Mouse (Mus musculus): ENCODE measurements around the gene Kifap3. TPM values are rescaled to one million over a fixed set of nuclear protein-coding genes. Genes with fewer than 3 reads are reported as not detected.
A peak's percentile ranks its signal among the peaks of the same experiment; 100 is the strongest.

The Kifap3 gene
- total RNA-seq, 2 experiments from 2014 or later: 183 to 193 TPM

DNA sequence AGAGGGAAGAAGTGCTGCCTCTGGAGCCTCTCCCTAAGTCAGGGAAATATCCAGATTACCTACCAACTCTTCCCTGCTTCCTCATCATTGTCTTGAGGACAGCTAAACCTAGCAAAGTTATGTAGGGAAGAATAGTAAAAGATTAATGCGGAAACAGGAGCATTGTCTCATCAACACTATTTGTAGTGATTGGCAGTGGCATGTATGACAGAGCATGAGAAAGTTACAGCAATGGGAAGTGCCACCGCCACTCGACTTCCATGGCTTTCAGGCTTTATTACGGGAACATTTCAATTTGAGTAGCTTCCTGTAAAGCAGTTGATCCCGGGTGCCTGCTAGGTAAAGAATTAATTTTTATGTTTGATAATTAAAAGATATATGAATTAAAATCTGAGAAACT lies 113.9 kb downstream of the Kifap3 start:
- no peak for DNase-seq (ENCODE audit: extremely low spot score in 1 of 2, low spot score in 1 of 2)

DNA sequence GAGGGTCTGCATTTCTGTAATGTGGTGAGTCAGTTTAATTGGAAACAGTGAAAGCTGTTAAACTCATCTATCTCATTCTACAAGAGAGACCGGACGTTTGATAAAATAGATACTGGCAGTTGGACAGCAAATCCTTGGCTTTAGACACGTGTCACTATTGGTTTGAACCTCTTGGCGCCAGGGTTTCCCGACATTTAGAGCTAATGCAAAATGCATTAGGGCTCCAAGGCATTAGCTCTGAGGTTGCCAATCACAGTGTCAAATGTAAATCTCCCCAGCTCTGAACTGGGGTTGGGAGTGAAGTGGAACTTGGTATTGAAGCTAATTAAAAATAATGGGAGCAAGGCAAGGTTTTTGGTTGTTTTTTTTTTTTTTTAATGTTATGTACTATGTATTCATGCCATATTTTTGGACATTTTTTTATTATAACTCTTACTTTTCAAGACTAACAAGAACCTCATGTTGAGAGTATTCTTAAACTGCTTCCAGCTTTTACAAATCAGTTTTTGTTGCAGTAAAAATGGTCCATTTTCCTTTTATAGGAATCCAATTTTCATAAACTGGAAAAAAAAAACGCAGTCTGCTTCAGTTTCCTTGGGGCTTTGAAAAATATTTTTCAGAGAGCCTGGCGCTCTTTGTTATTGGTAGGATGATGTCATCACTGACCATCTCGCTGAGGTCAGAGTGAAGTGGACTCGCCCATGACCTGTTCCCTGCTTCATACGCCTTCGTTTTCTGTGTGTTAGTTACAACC lies 114.6 kb downstream of the Kifap3 start:
- no peak for DNase-seq (ENCODE audit: extremely low spot score in 1 of 2, low spot score in 1 of 2)

DNA sequence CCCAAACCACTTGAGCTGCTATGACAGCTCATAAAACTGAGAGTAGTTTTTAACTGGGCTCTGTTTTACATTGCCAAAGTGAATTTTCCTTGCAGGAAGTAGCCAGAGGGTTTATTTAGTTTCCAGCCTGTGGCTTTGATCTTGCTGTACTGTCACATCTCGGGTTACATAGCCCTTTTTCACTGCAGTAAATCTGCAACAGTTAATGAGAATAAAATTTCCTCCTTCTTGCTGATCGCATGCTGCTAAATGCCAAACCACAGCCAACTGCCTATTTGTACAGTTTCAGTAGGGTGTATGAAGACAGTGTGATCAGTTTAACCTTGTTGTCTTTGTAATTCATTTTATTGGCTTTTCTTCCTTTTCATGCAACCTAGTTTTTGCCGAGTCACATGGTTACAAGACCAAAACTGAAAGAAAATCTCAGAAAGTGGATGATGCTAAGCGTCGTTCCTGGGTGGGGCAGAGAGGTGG lies 118.9 kb downstream of the Kifap3 start:
- no peak for DNase-seq (ENCODE audit: extremely low spot score in 1 of 2, low spot score in 1 of 2)

DNA sequence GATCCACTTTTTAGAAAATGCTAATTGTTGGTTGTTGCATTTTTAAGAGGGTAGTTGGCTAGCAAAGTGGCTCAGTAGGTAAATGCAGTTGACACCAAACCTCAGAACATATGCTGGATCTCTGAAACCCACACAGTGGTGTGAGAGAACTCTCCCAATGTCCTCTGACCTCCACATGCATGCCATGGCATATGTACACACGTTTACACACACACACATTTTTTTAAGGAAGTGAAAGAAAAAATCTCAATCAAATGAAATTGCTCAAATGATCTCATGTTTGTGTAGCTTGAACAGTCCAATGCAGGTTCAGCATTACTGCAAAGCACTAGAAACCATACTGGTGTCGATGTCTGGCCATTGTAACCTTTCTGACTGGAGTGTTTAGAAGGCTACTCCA lies 120.2 kb downstream of the Kifap3 start:
- DNase-seq (ENCODE audit: extremely low spot score in 1 of 2, low spot score in 1 of 2): no peak

DNA sequence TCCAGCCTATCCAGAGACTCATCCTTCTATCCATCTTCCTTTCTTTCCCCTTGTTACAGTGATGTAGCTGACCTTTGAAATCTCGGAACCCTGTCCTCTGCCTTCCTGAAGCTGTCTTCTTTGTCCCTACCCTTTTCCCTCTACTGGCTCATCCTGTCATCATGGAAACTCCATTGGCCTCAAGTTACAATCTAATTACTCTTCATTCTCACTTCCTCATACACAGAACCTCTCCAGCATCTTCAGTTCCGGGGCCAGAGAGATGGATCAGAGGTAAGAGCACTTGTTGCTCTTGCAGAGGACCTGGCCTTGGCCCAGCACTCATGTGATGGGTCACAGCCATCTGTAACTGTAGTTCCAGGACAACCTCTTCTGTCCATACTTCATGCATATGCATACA lies 120.8 kb downstream of the Kifap3 start:
- DNase-seq (ENCODE audit: extremely low spot score in 1 of 2, low spot score in 1 of 2): no peak

DNA sequence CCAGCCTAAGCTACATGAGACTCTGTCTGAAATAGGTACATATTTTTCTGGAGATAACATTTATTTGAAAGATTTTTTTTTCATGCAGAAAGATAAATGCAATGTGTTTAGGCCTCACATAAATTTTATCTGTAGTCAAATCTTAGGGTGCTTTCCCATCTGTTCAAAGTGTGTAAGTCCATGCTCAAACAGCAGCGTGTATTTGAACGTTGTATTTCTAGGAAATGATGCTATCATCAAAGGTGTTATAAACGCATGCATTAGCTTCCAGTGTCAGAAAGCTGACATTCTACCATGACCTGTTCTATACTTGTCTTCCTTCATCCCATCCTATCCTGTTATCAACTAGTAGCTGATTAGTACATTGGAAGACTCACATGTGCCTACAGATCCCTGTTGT lies 124.0 kb downstream of the Kifap3 start:
- DNase-seq (ENCODE audit: extremely low spot score in 1 of 2, low spot score in 1 of 2): no peak

DNA sequence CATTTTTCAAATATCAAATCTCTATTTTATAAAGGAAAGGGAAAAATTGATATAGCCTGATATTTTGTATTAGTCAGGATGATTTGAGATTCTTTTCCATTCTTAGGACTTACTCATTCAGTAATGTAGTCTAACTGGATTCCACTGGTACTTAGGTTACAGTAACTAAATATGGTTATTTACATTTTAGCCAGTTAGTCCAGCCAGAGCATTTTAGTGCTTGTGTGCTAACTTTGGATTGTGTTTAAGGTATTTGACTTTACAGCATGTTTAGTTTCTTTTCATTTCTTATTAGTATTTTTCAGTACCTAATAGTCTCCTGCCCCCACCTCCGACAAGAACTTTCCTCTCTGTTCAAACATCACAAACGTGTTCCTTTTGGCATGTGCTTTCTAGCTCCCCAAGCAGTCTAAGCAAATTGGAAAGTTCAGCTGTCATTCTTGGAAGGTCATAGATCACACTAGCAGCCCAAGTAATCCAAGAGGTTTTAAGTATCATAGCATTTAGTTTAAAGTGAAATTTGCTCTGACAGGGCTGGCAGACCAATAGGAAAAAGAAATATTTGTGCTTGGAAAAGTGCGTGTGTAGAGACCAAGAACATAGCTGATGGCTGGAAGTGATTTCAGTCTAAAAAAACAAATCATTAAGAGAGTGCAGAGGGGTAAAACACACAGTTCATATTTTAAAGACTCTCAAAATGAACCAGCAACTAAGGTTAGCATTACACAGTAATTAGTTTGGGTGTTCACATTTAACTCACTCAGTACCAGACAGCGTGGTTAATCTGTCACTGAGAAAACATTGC lies 127.8 kb downstream of the Kifap3 start:
- DNase-seq (ENCODE audit: extremely low spot score in 1 of 2, low spot score in 1 of 2): no peak

DNA sequence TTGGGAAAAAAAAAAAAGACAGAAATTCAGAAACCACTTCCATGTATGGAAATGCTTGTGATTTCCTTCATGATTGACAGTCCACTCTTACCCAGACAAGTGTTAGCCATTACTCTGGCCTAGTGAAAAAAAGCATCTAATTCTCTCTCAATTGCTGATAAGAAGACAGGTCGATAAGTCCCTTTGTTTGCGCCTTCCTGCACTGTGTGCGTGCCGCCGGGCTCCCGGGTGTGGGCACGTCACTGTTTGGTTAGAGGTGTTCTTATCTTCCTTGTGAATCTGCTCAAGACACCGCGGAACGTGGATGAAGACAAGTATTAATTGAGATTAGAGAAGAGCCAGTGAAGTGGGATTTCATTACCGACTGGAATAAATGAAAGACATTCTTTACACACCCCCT lies 129.0 kb downstream of the Kifap3 start:
- DNase-seq (ENCODE audit: extremely low spot score in 1 of 2, low spot score in 1 of 2): no peak

DNA sequence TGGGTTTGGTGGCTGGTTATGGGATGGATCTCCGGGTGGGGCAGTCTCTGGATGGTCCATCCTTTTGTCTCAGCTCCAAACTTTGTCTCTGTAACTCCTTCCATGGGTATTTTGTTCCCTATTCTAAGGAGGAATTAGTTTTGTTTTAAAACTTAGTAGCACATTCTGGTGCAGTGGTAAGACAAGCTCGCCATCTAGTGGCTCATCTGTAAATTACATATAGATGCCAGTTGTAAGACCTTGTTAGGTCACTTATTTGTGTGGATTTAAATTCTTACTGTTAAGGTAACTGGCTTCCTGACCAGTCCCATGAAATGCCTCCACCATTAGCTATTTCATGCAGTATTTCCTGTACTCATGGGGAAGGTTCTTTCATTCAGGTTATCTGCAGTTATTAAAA lies 131.0 kb downstream of the Kifap3 start:
- no peak for DNase-seq (ENCODE audit: extremely low spot score in 1 of 2, low spot score in 1 of 2)

DNA sequence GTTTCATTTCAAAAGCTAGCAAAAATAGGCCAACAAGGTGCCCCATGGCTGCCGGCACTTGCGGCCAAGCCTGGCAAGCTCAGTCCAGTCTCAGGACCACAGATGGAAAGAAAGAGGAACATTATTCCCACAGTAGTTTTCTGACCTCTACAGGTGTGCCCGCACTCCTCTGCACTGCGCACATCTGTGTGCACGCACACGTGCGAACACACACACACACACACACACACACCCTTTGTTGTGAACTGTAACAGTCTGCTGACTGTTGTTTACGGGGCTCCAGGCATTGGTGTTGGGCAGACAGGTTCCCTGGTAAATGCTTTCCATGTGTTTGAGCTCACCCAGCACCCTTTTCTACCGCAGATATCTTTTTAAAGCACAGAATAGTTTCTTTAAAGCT lies 131.4 kb downstream of the Kifap3 start:
- no peak for DNase-seq (ENCODE audit: extremely low spot score in 1 of 2, low spot score in 1 of 2)

DNA sequence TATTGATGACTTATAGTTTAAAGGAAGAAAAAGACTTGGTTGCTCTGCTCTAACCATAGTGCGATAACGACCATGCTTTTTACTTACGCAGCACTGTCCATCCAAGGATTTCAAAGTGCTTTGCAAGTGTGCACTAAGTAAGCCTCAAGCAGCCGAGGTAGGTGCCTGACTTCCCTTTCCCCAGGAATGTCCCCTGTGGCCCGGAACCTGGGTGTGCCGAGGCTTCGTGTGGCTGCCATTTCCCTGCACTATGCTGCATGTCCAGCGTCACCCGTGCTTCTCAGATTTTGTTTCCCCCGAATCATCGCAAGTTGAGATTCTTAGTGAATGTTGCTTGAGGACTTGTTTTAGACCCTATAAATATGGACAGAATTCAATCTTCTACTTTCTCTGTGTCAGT lies 132.6 kb downstream of the Kifap3 start:
- DNase-seq (ENCODE audit: extremely low spot score in 1 of 2, low spot score in 1 of 2): no peak

DNA sequence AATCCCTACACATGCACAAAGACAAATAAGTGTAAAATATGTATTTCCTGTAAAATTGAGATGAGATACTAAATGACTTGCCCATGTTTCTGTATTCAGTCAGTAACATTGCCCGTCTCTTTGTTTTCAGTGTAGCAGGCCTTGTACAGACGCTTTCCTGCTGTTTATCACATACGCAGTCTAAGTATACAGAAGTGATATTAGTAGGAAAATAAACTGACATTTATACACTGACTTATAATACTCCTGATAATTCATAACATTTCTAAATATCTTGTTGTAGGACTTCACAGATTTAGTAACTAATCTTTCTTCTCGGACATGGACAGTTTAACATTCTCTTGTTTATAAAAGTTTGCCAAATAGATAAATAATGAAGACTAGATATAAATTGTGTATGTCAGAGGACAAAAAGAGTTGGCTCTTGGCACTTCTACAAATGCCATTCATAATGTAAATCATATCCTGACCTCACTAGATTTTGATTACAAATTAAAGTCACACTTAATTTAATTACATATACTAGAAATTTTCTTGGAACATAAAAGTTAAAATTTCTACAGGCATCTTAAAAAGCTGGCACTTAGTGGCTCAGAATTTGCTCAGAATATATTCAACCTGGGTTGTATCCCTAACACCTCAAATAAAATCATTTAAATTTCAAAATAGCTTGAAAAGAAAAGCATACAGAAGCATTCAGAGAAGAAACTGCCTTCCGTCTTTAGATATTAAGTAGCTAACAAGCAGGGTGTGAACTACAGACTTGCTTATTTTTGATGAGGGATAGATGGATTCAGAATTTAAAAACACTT lies 138.2 kb downstream of the Kifap3 start:
- no peak for DNase-seq (ENCODE audit: extremely low spot score in 1 of 2, low spot score in 1 of 2)

DNA sequence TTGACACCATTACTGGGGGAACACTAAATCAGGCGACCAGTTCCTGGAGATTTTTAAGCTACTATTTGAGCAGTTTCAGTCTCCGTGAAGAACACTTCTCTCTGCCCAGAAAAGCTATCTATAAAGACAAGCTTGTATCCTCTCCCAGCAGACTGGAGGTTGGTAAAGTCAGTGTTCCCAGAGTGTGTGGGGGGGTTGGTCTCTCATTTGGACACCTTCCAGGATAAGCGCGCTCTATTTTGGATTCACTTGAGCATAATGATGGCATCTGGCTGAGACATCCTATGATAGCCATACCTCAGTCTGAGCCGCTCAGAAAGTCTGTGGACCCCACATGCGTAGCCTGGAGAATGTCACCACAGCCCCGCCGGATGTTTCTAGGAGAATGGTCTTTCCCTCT lies 144.7 kb downstream of the Kifap3 start:
- no peak for DNase-seq (ENCODE audit: extremely low spot score in 1 of 2, low spot score in 1 of 2)

DNA sequence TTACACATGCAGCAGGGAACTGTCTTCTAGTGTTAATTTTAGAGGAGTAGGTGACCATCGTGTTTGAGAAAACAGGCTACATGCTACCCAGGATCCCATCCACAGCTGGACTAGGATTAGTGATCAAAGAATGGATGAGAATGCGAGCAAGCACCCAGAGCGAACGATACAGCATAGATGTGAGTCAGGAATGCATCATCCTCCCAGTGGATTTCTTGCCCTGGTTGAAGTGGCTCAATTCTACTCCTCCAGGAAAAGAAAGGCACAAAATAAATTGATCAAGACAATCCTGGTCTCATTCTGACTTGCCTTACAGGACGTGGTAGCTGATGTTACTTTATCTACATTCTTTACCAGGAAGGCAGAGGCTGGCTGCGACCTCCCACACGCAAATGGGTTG lies 149.5 kb downstream of the Kifap3 start, which contains the start of gene Scyl3:
Gene Scyl3 (plus strand): TSS at position 255 of the 400 bp plus-strand sequence.
- DNase-seq (ENCODE audit: extremely low spot score in 1 of 2, low spot score in 1 of 2): no peak

DNA sequence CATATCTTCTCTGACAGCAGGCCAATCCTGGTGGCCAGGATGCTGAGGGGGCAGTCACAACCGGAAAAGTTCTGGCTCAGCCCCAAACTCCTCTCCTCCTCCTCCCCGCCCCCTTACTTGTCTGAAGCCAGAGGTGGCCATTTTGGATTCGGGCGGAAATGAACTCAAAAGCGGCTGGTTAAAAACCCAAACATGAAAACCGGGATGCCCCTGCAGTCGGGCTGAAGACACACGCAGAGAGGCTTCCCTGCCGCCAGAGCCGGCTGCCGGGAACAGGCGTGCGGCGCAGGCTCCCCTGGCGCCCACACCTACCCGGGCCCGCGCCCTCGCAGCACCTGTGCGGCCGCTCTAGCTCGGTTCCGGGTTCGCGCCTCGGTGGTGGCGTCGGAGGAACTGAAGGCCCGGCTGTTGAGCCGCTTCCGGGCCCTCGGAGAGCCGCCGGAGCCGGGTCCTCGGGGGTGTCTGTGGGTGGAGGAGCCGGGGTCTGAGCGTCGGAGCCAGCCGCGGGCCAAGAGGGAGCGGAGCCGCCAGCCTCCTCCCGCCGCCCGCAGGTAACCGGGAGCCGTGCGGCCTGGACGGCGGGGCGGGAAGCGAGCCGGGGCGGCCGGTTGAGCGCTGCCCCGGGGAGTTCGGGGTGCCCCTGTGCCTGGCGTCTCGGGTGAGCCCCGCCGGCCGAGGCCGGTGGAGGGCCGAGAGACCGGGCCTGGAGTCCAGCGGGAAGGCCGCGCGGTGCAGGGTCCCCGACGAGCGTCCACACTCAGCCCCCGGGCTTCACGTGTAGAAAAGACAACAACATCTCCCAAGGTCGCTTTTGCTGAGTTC lies 150.5 kb downstream of the Kifap3 start:
- peak; percentile 82 to 86 for DNase-seq (ENCODE audit: extremely low spot score in 1 of 2, low spot score in 1 of 2)

DNA sequence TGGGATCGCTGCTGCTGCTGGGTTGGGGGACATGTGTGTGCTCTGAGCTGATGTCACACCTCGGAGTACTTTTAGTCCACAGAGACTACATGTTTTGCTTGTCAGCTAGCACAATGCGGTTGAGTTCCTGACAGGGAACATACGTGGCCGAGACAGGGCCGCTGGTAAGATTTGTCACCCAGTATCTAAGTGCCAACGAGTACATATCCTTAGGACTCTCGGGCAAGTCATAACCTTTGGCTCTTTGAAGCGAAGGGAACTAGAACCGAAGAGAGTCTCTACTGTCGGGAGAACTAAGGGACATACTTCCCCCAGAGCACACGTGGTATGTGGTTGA lies 151.0 kb downstream of the Kifap3 start:
- no peak for DNase-seq (ENCODE audit: extremely low spot score in 1 of 2, low spot score in 1 of 2)

DNA sequence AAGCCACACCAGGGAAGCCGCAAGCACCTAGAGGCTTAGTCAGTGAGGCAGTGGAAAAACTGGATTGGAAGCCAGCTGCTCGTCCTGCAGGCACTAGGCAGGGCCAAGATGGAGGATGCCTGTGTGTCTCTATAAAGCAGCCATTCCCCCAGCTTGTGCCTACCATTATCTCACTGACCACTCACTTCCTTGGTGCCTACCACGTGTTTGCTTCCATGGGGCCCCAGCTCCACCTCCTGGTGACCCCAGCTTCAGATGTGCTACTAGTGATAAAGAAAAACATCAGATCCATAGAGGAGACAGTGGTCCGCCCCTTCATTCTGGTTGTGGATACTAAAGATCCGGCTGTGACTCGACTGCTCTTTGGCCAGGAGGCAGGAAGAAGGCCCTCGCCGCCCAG lies 152.4 kb downstream of the Kifap3 start:
- no peak for DNase-seq (ENCODE audit: extremely low spot score in 1 of 2, low spot score in 1 of 2)

DNA sequence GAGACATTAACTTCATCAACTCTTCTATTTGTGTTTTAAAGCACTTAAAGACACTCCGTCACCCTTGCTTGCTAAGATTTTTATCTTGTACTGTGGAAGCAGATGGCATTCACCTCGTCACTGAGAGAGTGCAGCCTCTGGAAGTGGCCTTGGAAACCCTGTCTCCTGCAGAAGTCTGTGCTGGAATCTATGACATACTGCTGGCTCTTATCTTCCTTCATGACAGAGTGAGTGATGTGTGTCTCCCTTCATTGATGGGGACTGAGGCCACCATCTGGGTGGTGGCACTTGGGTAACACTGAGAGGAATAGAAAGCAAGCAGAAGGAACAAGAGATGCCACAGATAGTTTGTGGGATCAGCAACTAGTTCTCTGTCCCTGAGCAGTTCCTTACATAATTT lies 155.2 kb downstream of the Kifap3 start:
- no peak for DNase-seq (ENCODE audit: extremely low spot score in 1 of 2, low spot score in 1 of 2)

DNA sequence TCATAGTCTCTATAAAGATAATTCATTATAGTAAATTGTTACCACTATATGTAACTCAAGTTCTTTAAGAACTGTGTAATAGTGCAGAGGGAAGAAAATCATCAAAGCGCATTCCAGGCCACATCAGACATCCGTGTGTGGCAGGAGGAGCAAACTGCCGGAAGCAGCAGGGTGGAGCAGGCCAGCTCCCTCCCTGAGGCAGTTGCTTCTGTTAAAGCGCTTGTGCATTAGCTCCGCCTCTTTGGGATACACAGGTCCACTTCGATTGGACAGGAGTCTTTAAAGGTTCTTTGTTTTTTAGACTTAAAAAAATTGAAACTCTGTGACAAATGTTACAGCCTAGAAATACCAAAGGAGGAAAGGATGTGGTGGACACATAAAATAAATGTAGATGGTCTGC lies 162.7 kb downstream of the Kifap3 start:
- no peak for DNase-seq (ENCODE audit: extremely low spot score in 1 of 2, low spot score in 1 of 2)

DNA sequence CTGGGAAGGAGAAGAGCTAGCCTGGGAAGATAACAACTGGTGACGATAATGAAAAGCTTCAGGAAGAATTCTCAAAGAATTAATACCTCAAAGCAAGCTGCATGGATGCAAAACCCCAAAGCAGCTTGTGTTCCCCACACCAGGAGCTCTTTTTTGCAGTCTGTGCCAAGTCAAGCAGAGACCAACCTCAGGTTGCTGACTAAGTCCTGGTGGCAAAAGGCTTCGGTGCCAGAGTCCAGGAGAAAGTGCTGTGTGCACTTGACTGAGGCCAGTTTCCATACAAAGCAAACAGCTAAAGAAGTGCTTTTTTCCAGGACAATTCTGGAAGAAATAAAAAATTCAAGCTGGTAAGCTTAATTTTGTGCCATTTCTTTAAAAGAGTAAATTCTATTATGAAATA lies 174.0 kb downstream of the Kifap3 start:
- no peak for DNase-seq (ENCODE audit: extremely low spot score in 1 of 2, low spot score in 1 of 2)
